Mouse (Mus musculus): ENCODE measurements around the gene Tmem53. TPM values are rescaled to one million over a fixed set of nuclear protein-coding genes. Genes with fewer than 3 reads are reported as not detected.
"Not testable (repeated sequence)": the region's sequence is repeated elsewhere in the genome, so short reads cannot be mapped to it uniquely, and the experiment has no call there.

Gene Tmem53
- polyA plus RNA-seq, 1 experiment from 2014 or later, result 10.4 TPM

GRCm38 (mm10) chr4:117253218-117254016 is 1.7 kb downstream of the Tmem53 start:
- Histone ChIP-seq H3K4me1 (replicated peaks) (peaks cover 16% of the 10 kb centered on the region), H3K27me3 (peaks cover 10% of the 10 kb centered on the region; the same call in 1 of the 2 replicates), H3K9ac (replicated peaks) (no peak overlapping the region), H3K27ac (no peak overlapping the region), H3K36me3 (no peaks in the 10 kb centered on the region), H3K4me2 (replicated peaks) (peak overlapping the region; percentile 56; the same call in 1 of the 2 replicates), H3K9me3 (no peaks in the 10 kb centered on the region), H3K4me3 (replicated peaks) (no peak overlapping the region)
- whole genome bisulfite sequencing, result 68% methylated on average over 12 of the region's 12 CpGs
- ATAC-seq, result no peak

- no peak for ATAC-seq
- H3K9ac ChIP-seq (replicated peaks), result 0 out of 2 replicates have a peak overlapping the region, but pooled peaks have one; percentile 12
- WGBS, result 76% methylated on average over 5 of the region's 5 CpGs
Measured at GRCm38 (mm10) chr4:117254017-117254627, 2.4 kb downstream of the Tmem53 start.

GRCm38 (mm10) chr4:117254672-117255071 is 2.9 kb downstream of the Tmem53 start:
- H3K4me2 ChIP-seq (replicated peaks), result no peak overlapping the region
- WGBS, result 52% methylated on average over 6 of the region's 6 CpGs
- H3K36me3 ChIP-seq, result no peaks in the 10 kb centered on the region
- no peak overlapping the region for H3K4me3 ChIP-seq (replicated peaks)
- peaks cover 13% of the 10 kb centered on the region for H3K27me3 ChIP-seq
- 0 out of 2 replicates have a peak overlapping the region, but pooled peaks have one; percentile 12 for H3K9ac ChIP-seq (replicated peaks)
- ATAC-seq, result no peak
- H3K9me3 ChIP-seq, result no peaks in the 10 kb centered on the region
- H3K27ac ChIP-seq, result no peak overlapping the region
- peaks cover 16% of the 10 kb centered on the region for H3K4me1 ChIP-seq (replicated peaks)

More at GRCm38 (mm10) chr4:117254017-117254627, 2.4 kb downstream of the Tmem53 start:
- no peaks in the 10 kb centered on the region for H3K36me3 ChIP-seq
- peaks cover 13% of the 10 kb centered on the region for H3K27me3 ChIP-seq
- no peaks in the 10 kb centered on the region for H3K9me3 ChIP-seq
- H3K4me1 ChIP-seq (replicated peaks), result peaks cover 16% of the 10 kb centered on the region
- no peak overlapping the region for H3K4me2 ChIP-seq (replicated peaks)
- H3K4me3 ChIP-seq (replicated peaks), result no peak overlapping the region
- no peak overlapping the region for H3K27ac ChIP-seq

GRCm38 (mm10) chr4:117259909-117260308 is 8.2 kb downstream of the Tmem53 start:
- H3K4me2 ChIP-seq (replicated peaks); H3K9me3 ChIP-seq; H3K9ac ChIP-seq (replicated peaks); H3K4me1 ChIP-seq (replicated peaks); H3K36me3 ChIP-seq; H3K27me3 ChIP-seq; H3K27ac ChIP-seq; ATAC-seq; H3K4me3 ChIP-seq (replicated peaks): not testable (repeated sequence)
- 72% methylated on average over 6 of the region's 6 CpGs for WGBS

- no peak overlapping the region for H3K4me2 ChIP-seq (replicated peaks)
- H3K9me3 ChIP-seq, result no peaks in the 10 kb centered on the region
- H3K36me3 ChIP-seq, result no peaks in the 10 kb centered on the region
- no peaks in the 10 kb centered on the region for H3K4me1 ChIP-seq (replicated peaks)
- H3K4me3 ChIP-seq (replicated peaks), result no peak overlapping the region
- no peak overlapping the region for H3K9ac ChIP-seq (replicated peaks)
- 89% methylated on average over 2 of the region's 2 CpGs for WGBS
- no peak for ATAC-seq
- H3K27ac ChIP-seq, result no peak overlapping the region
- H3K27me3 ChIP-seq, result peaks cover 17% of the 10 kb centered on the region
Measured at GRCm38 (mm10) chr4:117261222-117261621, 9.5 kb downstream of the Tmem53 start.

- H3K4me1 ChIP-seq (replicated peaks), result no peaks in the 10 kb centered on the region
- no peak overlapping the region for H3K4me2 ChIP-seq (replicated peaks)
- no peaks in the 10 kb centered on the region for H3K36me3 ChIP-seq
- peaks cover 21% of the 10 kb centered on the region for H3K27me3 ChIP-seq
- no peak overlapping the region for H3K4me3 ChIP-seq (replicated peaks)
- no peak overlapping the region for H3K27ac ChIP-seq
- no peak overlapping the region for H3K9ac ChIP-seq (replicated peaks)
- no peaks in the 10 kb centered on the region for H3K9me3 ChIP-seq
- WGBS, result 75% methylated on average over 13 of the region's 13 CpGs
- no peak for ATAC-seq
Measured at GRCm38 (mm10) chr4:117262101-117262913, 10.6 kb downstream of the Tmem53 start.

- 53% methylated on average over 8 of the region's 8 CpGs for WGBS
- no peak overlapping the region for H3K4me2 ChIP-seq (replicated peaks)
Measured at GRCm38 (mm10) chr4:117262987-117263386, 11.2 kb downstream of the Tmem53 start.

GRCm38 (mm10) chr4:117267284-117267683 is 15.5 kb downstream of the Tmem53 start:
- 9% methylated on average over 2 of the region's 2 CpGs for WGBS
- peaks cover 12% of the 10 kb centered on the region for H3K4me1 ChIP-seq (replicated peaks)
- no peak for ATAC-seq
- H3K4me2 ChIP-seq (replicated peaks), result no peak overlapping the region
- no peak overlapping the region for H3K9ac ChIP-seq (replicated peaks)
- H3K27me3 ChIP-seq, result peaks cover 64% of the 10 kb centered on the region
- no peaks in the 10 kb centered on the region for H3K9me3 ChIP-seq
- H3K36me3 ChIP-seq, result peaks cover 12% of the 10 kb centered on the region
- H3K27ac ChIP-seq, result no peak overlapping the region
- H3K4me3 ChIP-seq (replicated peaks), result no peak overlapping the region

More at GRCm38 (mm10) chr4:117262987-117263386, 11.2 kb downstream of the Tmem53 start:
- Histone ChIP-seq H3K9ac (replicated peaks) (no peak overlapping the region), H3K27me3 (peaks cover 28% of the 10 kb centered on the region), H3K4me1 (replicated peaks) (no peaks in the 10 kb centered on the region), H3K36me3 (no peaks in the 10 kb centered on the region), H3K4me3 (replicated peaks) (no peak overlapping the region), H3K9me3 (no peaks in the 10 kb centered on the region), H3K27ac (no peak overlapping the region)
- no peak for ATAC-seq

GRCm38 (mm10) chr4:117267831-117268437 is 16.2 kb downstream of the Tmem53 start:
- no peak overlapping the region for H3K27ac ChIP-seq
- 92% methylated on average over 25 of the region's 25 CpGs for WGBS
- peaks cover 17% of the 10 kb centered on the region for H3K36me3 ChIP-seq
- H3K27me3 ChIP-seq, result peaks cover 64% of the 10 kb centered on the region
- H3K9ac ChIP-seq (replicated peaks), result no peak overlapping the region
- H3K4me2 ChIP-seq (replicated peaks), result no peak overlapping the region
- peaks cover 19% of the 10 kb centered on the region for H3K4me1 ChIP-seq (replicated peaks)
- ATAC-seq, result no peak
- H3K9me3 ChIP-seq, result no peaks in the 10 kb centered on the region
- H3K4me3 ChIP-seq (replicated peaks), result no peak overlapping the region

GRCm38 (mm10) chr4:117270278-117270677 is 18.5 kb downstream of the Tmem53 start:
- H3K4me2 ChIP-seq (replicated peaks), result no peak overlapping the region
- H3K9me3 ChIP-seq, result peaks cover 10% of the 10 kb centered on the region; the same call in 1 of the 2 replicates
- H3K9ac ChIP-seq (replicated peaks), result no peak overlapping the region
- peaks cover 25% of the 10 kb centered on the region for H3K4me1 ChIP-seq (replicated peaks)
- H3K4me3 ChIP-seq (replicated peaks), result no peak overlapping the region
- peaks cover 68% of the 10 kb centered on the region for H3K27me3 ChIP-seq
- peak; percentile 1; the same call in 1 of the 2 replicates for ATAC-seq
- H3K27ac ChIP-seq, result no peak overlapping the region
- peaks cover 39% of the 10 kb centered on the region for H3K36me3 ChIP-seq
- WGBS, result 12% methylated on average over 6 of the region's 6 CpGs

- ATAC-seq, result peak; percentile 85
- peak overlapping the region; percentile 82 for H3K27ac ChIP-seq
- H3K36me3 ChIP-seq, result peaks cover 61% of the 10 kb centered on the region
- peaks cover 25% of the 10 kb centered on the region for H3K4me1 ChIP-seq (replicated peaks)
- no peak overlapping the region for H3K4me3 ChIP-seq (replicated peaks)
- H3K27me3 ChIP-seq, result peaks cover 74% of the 10 kb centered on the region
- WGBS, result 3% methylated on average over 12 of the region's 12 CpGs
- H3K9me3 ChIP-seq, result peaks cover 10% of the 10 kb centered on the region; the same call in 1 of the 2 replicates
- no peak overlapping the region for H3K4me2 ChIP-seq (replicated peaks)
- H3K9ac ChIP-seq (replicated peaks), result 0 out of 2 replicates have a peak overlapping the region, but pooled peaks have one; percentile 36
Measured at GRCm38 (mm10) chr4:117272459-117272858, 20.7 kb downstream of the Tmem53 start.

Measured in midbrain, embryonic 13.5 days (tissue).